Mouse (Mus musculus) limb, embryonic 12.5 days (tissue): Measurements from ENCODE around the gene Bend5. TPM values are rescaled to one million over a fixed set of nuclear protein-coding genes. Genes with fewer than 3 reads are reported as not detected.
A peak's percentile ranks its signal among the peaks of the same experiment; 100 is the strongest.

Source experiments
- ATAC-seq: fragments of 200-750 bp; cut with Nextera tagmentation; 2 replicates; pipeline ENCODE4 v1.8.0; 2017; ENCODE audit warnings: low read depth, moderate TSS enrichment; ENCODE audit not compliant: insufficient number of reproducible peaks, insufficient read depth, low FRiP score, low TSS enrichment
- H3K27ac ChIP-seq: fragments of 300-500 bp; sonication (generic); 2 replicates; pipeline ENCODE4 v1.5.1; 2016; ENCODE audit warnings: mild to moderate bottlenecking, moderate library complexity
- H3K27me3 ChIP-seq: fragments of 300-500 bp; sonication (generic); 2 replicates; pipeline ENCODE4 v1.6.1; 2016; ENCODE audit warnings: mild to moderate bottlenecking, moderate library complexity
- H3K36me3 ChIP-seq: fragments of 300-500 bp; sonication (generic); 2 replicates; pipeline ENCODE4 v1.6.1; 2016; ENCODE audit warnings: mild to moderate bottlenecking, moderate library complexity
- H3K4me1 ChIP-seq: fragments of 300-500 bp; sonication (generic); replicated peaks from 2 replicates; pipeline ENCODE4 v1.6.1; 2016
- H3K4me2 ChIP-seq: fragments of 300-500 bp; sonication (generic); 2 replicates; pipeline ENCODE4 v1.6.1; 2016; ENCODE audit warnings: mild to moderate bottlenecking, moderate library complexity
- H3K4me3 ChIP-seq: fragments of 300-500 bp; sonication (generic); replicated peaks from 2 replicates; pipeline ENCODE4 v1.5.1; 2016; ENCODE audit warnings: mild to moderate bottlenecking
- H3K9ac ChIP-seq: fragments of 300-500 bp; sonication (generic); replicated peaks from 2 replicates; pipeline ENCODE4 v1.6.1; 2016; ENCODE audit warnings: mild to moderate bottlenecking, moderate library complexity
- H3K9me3 ChIP-seq: fragments of 300-500 bp; sonication (generic); 2 replicates; pipeline ENCODE4 v1.6.1; 2016; ENCODE audit warnings: mild to moderate bottlenecking, moderate library complexity
- WGBS: fragments of 180-500 bp; shearing (Covaris S2); methylation state at CpG from one replicate; pipeline ENCODE4 v1.1.7; 2016; 5-methylcytosine and 5-hydroxymethylcytosine counted together
- polyA plus RNA-seq: library from polyadenylated mRNA; unstranded; fragments of >200 nt; fragmentation: Nextera tagmentation; extraction: Ambion mirVana; gene quantifications from 2 replicates; pipeline ENCODE4 v1.2.1, GENCODE M21; 2016

Bend5 gene
- polyA plus RNA-seq, 1 experiment from 2014 or later = 46.0 TPM

DNA sequence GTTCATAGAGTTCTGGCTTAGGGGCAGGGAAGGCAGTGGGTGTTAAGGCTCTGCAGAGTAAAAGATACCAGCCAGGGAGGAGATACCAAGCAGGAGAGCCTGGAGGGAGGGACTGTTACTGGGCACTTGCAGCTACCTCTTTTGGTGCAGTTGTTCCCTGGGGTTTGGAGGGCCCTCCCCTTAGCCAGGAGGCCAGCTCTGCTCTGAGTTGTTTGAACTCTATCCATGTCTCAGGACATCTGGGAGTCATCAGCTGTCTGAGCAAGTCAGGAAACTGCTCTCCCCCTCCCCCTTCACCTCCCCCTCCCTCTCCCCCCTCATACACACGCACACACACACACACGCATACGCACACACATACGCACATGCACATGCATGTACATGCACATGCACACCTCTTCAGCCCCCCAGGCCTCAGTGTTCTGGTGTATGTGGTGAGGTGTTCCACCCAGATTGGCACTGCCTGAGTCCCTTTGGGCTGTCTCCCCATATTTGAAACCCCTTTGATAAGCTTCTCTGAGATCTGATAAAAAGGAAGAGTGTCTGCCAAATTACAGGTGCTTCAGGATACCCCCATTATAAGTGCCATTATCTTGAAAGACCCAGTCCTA is 72.5 kb downstream of the Bend5 start:
- Histone ChIP-seq H3K27me3 (no peaks in the 10 kb centered on the region), H3K36me3 (no peaks in the 10 kb centered on the region), H3K4me3 (no peak overlapping the region), H3K4me2 (no peak overlapping the region), H3K27ac (no peak overlapping the region), H3K4me1 (peaks cover 17% of the 10 kb centered on the region; the same call in 1 of the 2 replicates), H3K9me3 (no peaks in the 10 kb centered on the region), H3K9ac (no peak overlapping the region)
- WGBS = 70% methylated on average over 4 of the region's 4 CpGs
- ATAC-seq = peak; percentile 57; the same call in 1 of the 2 replicates

DNA sequence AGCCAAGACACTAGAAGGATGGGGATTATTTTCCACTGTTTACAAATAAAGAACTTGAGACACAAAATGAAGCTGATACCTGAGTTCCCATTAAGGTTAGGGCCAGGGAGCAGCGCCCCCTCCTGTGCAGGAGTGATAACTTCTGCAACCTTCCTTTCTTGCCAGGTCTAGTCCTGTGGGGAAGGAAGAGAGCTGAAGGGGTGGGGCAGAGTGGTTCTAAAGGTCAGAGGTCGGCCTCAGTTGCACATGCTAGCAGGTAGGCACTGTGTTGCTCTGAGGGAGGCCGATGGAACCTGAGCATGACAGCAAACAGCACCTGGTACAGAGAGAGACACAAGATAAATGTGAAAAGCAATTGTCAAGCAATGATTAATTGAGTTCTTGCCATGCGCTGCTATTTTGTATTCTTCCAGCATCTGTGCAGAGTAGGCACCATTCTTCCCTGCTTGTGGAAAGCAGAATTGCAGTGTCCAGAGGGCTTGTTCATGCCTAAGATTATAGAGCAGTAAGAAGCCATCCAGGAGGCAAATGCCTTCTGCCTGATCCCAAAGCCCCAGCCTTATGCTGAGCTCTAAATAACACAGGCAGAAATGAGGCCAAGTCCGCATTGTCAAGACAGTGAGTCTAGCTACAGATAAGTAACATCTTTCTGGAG is 79.1 kb downstream of the Bend5 start:
- 70% methylated on average over 5 of the region's 5 CpGs for WGBS

GRCm38 (mm10) chr4:111495949-111496348 is 81.1 kb downstream of the Bend5 start:
- H3K36me3 ChIP-seq = no peaks in the 10 kb centered on the region
- peak; percentile 37; the same call in 1 of the 2 replicates for ATAC-seq
- no peak overlapping the region for H3K4me3 ChIP-seq
- no peaks in the 10 kb centered on the region for H3K27me3 ChIP-seq
- no peaks in the 10 kb centered on the region for H3K4me1 ChIP-seq
- H3K27ac ChIP-seq = no peak overlapping the region
- no peaks in the 10 kb centered on the region for H3K9me3 ChIP-seq
- H3K4me2 ChIP-seq = no peak overlapping the region
- no peak overlapping the region for H3K9ac ChIP-seq
- WGBS = 12% methylated on average over 2 of the region's 2 CpGs

More for the DNA sequence above, 79.1 kb downstream of the Bend5 start:
- H3K9me3 ChIP-seq = no peaks in the 10 kb centered on the region
- no peak overlapping the region for H3K27ac ChIP-seq
- H3K4me2 ChIP-seq = no peak overlapping the region
- no peak overlapping the region for H3K9ac ChIP-seq
- H3K4me3 ChIP-seq = no peak overlapping the region
- no peaks in the 10 kb centered on the region for H3K4me1 ChIP-seq
- no peaks in the 10 kb centered on the region for H3K36me3 ChIP-seq
- H3K27me3 ChIP-seq = no peaks in the 10 kb centered on the region
- ATAC-seq = no peak

DNA sequence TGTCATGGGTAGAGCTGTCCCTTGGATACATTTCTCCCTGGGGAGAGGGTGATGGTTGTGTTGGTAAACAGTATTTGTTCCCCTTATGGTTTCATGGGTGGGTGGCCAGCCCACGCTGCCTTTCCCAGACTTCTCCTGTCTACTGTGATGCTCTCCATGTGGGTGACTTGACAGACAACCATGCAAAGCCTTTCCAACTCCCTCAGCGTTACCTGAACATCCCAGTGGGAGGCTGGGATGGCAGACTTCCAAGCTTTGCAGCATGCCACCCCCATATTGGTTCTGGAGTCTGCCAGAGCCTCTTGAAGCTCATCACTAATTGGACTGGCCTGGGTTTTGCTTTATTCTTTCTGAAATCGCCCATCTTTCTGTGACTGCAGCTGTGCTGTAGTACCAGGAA is 83.9 kb downstream of the Bend5 start:
- Histone ChIP-seq H3K27me3 (no peaks in the 10 kb centered on the region), H3K36me3 (no peaks in the 10 kb centered on the region)
- no peak for ATAC-seq

DNA sequence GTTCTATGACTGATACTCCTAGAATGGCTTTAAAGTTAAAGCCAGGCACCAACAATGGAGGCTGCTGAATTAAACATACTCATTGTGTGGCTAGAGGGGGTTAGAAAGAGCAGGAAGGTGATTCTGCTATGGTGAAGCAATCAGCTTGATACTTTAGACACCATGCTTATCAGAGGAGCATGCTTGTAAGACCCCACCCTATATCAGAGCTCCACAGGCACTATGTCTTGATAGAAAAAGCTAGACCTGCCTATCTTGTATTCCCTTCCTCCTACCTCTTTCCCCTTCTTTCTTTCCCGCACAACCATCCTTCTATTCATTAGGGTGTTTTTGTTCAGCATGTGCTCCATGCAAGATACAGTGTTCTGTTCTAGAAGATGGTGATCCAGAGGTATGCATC is 86.6 kb downstream of the Bend5 start:
- Histone ChIP-seq H3K9ac (no peak overlapping the region), H3K27ac (no peak overlapping the region), H3K27me3 (no peaks in the 10 kb centered on the region), H3K36me3 (no peaks in the 10 kb centered on the region), H3K4me2 (no peak overlapping the region), H3K9me3 (no peaks in the 10 kb centered on the region), H3K4me3 (no peak overlapping the region), H3K4me1 (no peaks in the 10 kb centered on the region)
- WGBS = 92% methylated on average over 1 of the region's 1 CpGs
- ATAC-seq = no peak

More for the DNA sequence above, 83.9 kb downstream of the Bend5 start:
- Histone ChIP-seq H3K4me3 (no peak overlapping the region), H3K4me1 (no peaks in the 10 kb centered on the region), H3K27ac (no peak overlapping the region), H3K9me3 (no peaks in the 10 kb centered on the region), H3K4me2 (no peak overlapping the region), H3K9ac (no peak overlapping the region)
- 75% methylated on average over 3 of the region's 3 CpGs for WGBS

GRCm38 (mm10) chr4:111502965-111503727 is 88.3 kb downstream of the Bend5 start:
- ATAC-seq = no peak
- Histone ChIP-seq H3K4me3 (no peak overlapping the region), H3K4me2 (no peak overlapping the region), H3K27ac (no peak overlapping the region), H3K27me3 (no peaks in the 10 kb centered on the region), H3K4me1 (no peaks in the 10 kb centered on the region), H3K36me3 (no peaks in the 10 kb centered on the region), H3K9me3 (no peaks in the 10 kb centered on the region), H3K9ac (no peak overlapping the region)
- 54% methylated on average over 5 of the region's 5 CpGs for WGBS

DNA sequence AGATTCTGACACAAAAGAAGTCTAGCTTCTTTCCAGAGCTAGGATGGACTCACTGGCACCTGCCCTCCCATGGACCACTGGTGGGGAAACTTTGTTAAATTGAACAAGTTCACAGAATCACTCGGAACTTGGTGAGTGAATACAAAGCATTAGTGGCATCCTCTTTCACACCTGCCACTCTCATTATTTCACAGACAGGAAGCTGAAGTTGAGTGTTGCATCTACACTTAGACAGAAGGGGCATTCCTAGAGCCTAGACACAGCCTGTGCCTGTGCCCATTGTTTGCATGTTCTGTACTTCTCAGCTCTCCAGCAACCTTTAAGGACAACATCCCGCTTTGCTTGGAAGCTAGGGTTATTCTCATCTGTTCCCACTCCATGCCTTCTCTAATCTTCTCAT is 90.1 kb downstream of the Bend5 start:
- Histone ChIP-seq H3K27me3 (no peaks in the 10 kb centered on the region), H3K36me3 (no peaks in the 10 kb centered on the region), H3K9me3 (no peaks in the 10 kb centered on the region), H3K9ac (no peak overlapping the region), H3K4me1 (no peaks in the 10 kb centered on the region), H3K4me2 (no peak overlapping the region), H3K27ac (no peak overlapping the region), H3K4me3 (no peak overlapping the region)
- WGBS = 79% methylated on average over 2 of the region's 2 CpGs
- ATAC-seq = no peak
